Mouse (Mus musculus): ENCODE measurements around the gene Slc35e3. TPM values are rescaled to one million over a fixed set of nuclear protein-coding genes. Genes with fewer than 3 reads are reported as not detected.

Gene Slc35e3
- polyA plus RNA-seq, 1 experiment from 2014 or later: 37.3 TPM

GRCm38 (mm10) chr10:117766111-117766895 is 20.1 kb upstream of the Slc35e3 start:
- ATAC-seq (ENCODE audit: low FRiP score, low read depth): no peak
- Histone ChIP-seq H3K27ac (replicated peaks) (no peak overlapping the region), H3K9me3 (no peaks in the 10 kb centered on the region), H3K4me2 (replicated peaks) (no peak overlapping the region), H3K4me3 (no peak overlapping the region), H3K4me1 (no peaks in the 10 kb centered on the region), H3K36me3 (peaks cover 83% of the 10 kb centered on the region), H3K27me3 (no peaks in the 10 kb centered on the region), H3K9ac (replicated peaks) (no peak overlapping the region)
- WGBS: 95% methylated on average over 16 of the region's 16 CpGs

- no peak for ATAC-seq (ENCODE audit: low FRiP score, low read depth)
- WGBS: 94% methylated on average over 11 of the region's 11 CpGs
- no peaks in the 10 kb centered on the region for H3K27me3 ChIP-seq
- no peak overlapping the region for H3K9ac ChIP-seq (replicated peaks)
- peaks cover 83% of the 10 kb centered on the region for H3K36me3 ChIP-seq
- no peak overlapping the region for H3K27ac ChIP-seq (replicated peaks)
- H3K9me3 ChIP-seq: no peaks in the 10 kb centered on the region
- H3K4me3 ChIP-seq: no peak overlapping the region
- no peaks in the 10 kb centered on the region for H3K4me1 ChIP-seq
- H3K4me2 ChIP-seq (replicated peaks): no peak overlapping the region
These were observed 19.1 kb upstream of the Slc35e3 start for GRCm38 (mm10) chr10:117765116-117765894.

- Histone ChIP-seq H3K4me2 (replicated peaks) (no peak overlapping the region), H3K4me3 (no peak overlapping the region), H3K4me1 (no peaks in the 10 kb centered on the region), H3K36me3 (peaks cover 83% of the 10 kb centered on the region), H3K9me3 (no peaks in the 10 kb centered on the region), H3K27ac (replicated peaks) (no peak overlapping the region), H3K9ac (replicated peaks) (no peak overlapping the region), H3K27me3 (no peaks in the 10 kb centered on the region)
- WGBS: 89% methylated on average over 6 of the region's 6 CpGs
- ATAC-seq (ENCODE audit: low FRiP score, low read depth): no peak
These were observed 18.4 kb upstream of the Slc35e3 start for GRCm38 (mm10) chr10:117764598-117764997.

GRCm38 (mm10) chr10:117763588-117764190 is 17.5 kb upstream of the Slc35e3 start:
- no peaks in the 10 kb centered on the region for H3K4me1 ChIP-seq
- no peak for ATAC-seq (ENCODE audit: low FRiP score, low read depth)
- peaks cover 90% of the 10 kb centered on the region for H3K36me3 ChIP-seq
- H3K27me3 ChIP-seq: no peaks in the 10 kb centered on the region
- H3K9ac ChIP-seq (replicated peaks): no peak overlapping the region
- H3K9me3 ChIP-seq: no peaks in the 10 kb centered on the region
- no peak overlapping the region for H3K27ac ChIP-seq (replicated peaks)
- no peak overlapping the region for H3K4me2 ChIP-seq (replicated peaks)
- WGBS: 96% methylated on average over 16 of the region's 16 CpGs
- no peak overlapping the region for H3K4me3 ChIP-seq

GRCm38 (mm10) chr10:117762966-117763365 is 16.8 kb upstream of the Slc35e3 start:
- Histone ChIP-seq H3K27me3 (no peaks in the 10 kb centered on the region), H3K36me3 (peaks cover 91% of the 10 kb centered on the region)
- 97% methylated on average over 12 of the region's 12 CpGs for WGBS

GRCm38 (mm10) chr10:117762281-117762830 is 16.2 kb upstream of the Slc35e3 start:
- H3K4me1 ChIP-seq: no peaks in the 10 kb centered on the region
- H3K9me3 ChIP-seq: no peaks in the 10 kb centered on the region
- H3K27ac ChIP-seq (replicated peaks): no peak overlapping the region
- H3K36me3 ChIP-seq: peaks cover 91% of the 10 kb centered on the region
- no peak overlapping the region for H3K4me3 ChIP-seq
- ATAC-seq (ENCODE audit: low FRiP score, low read depth): no peak
- no peaks in the 10 kb centered on the region for H3K27me3 ChIP-seq
- WGBS: 96% methylated on average over 2 of the region's 2 CpGs
- no peak overlapping the region for H3K9ac ChIP-seq (replicated peaks)
- no peak overlapping the region for H3K4me2 ChIP-seq (replicated peaks)

More at GRCm38 (mm10) chr10:117762966-117763365, 16.8 kb upstream of the Slc35e3 start:
- no peak for ATAC-seq (ENCODE audit: low FRiP score, low read depth)
- Histone ChIP-seq H3K9me3 (no peaks in the 10 kb centered on the region), H3K27ac (replicated peaks) (no peak overlapping the region), H3K9ac (replicated peaks) (no peak overlapping the region), H3K4me3 (no peak overlapping the region), H3K4me1 (no peaks in the 10 kb centered on the region), H3K4me2 (replicated peaks) (no peak overlapping the region)

- no peak overlapping the region for H3K4me2 ChIP-seq (replicated peaks)
- 97% methylated on average over 6 of the region's 6 CpGs for WGBS
- no peaks in the 10 kb centered on the region for H3K27me3 ChIP-seq
- no peak overlapping the region for H3K9ac ChIP-seq (replicated peaks)
- no peaks in the 10 kb centered on the region for H3K4me1 ChIP-seq
- H3K36me3 ChIP-seq: peaks cover 97% of the 10 kb centered on the region
- H3K4me3 ChIP-seq: no peak overlapping the region
- no peak overlapping the region for H3K27ac ChIP-seq (replicated peaks)
- ATAC-seq (ENCODE audit: low FRiP score, low read depth): no peak
- H3K9me3 ChIP-seq: no peaks in the 10 kb centered on the region
These were observed 15.4 kb upstream of the Slc35e3 start for GRCm38 (mm10) chr10:117761551-117761950.

- no peaks in the 10 kb centered on the region for H3K27me3 ChIP-seq
- 93% methylated on average over 9 of the region's 9 CpGs for WGBS
- ATAC-seq (ENCODE audit: low FRiP score, low read depth): no peak
- H3K4me3 ChIP-seq: no peak overlapping the region
- H3K9me3 ChIP-seq: no peaks in the 10 kb centered on the region
- no peak overlapping the region for H3K4me2 ChIP-seq (replicated peaks)
- H3K9ac ChIP-seq (replicated peaks): no peak overlapping the region
- H3K36me3 ChIP-seq: peaks cover 95% of the 10 kb centered on the region
- H3K27ac ChIP-seq (replicated peaks): no peak overlapping the region
- H3K4me1 ChIP-seq: no peaks in the 10 kb centered on the region
These were observed 14.7 kb upstream of the Slc35e3 start for GRCm38 (mm10) chr10:117760831-117761335.

GRCm38 (mm10) chr10:117759844-117760630 is 13.9 kb upstream of the Slc35e3 start:
- Histone ChIP-seq H3K4me1 (no peaks in the 10 kb centered on the region), H3K4me3 (no peak overlapping the region), H3K36me3 (peaks cover 95% of the 10 kb centered on the region), H3K9me3 (no peaks in the 10 kb centered on the region), H3K27me3 (no peaks in the 10 kb centered on the region), H3K4me2 (replicated peaks) (no peak overlapping the region), H3K9ac (replicated peaks) (no peak overlapping the region), H3K27ac (replicated peaks) (no peak overlapping the region)
- 96% methylated on average over 10 of the region's 10 CpGs for WGBS
- no peak for ATAC-seq (ENCODE audit: low FRiP score, low read depth)

- no peak overlapping the region for H3K4me3 ChIP-seq
- no peak overlapping the region for H3K27ac ChIP-seq (replicated peaks)
- H3K4me1 ChIP-seq: no peaks in the 10 kb centered on the region
- no peak for ATAC-seq (ENCODE audit: low FRiP score, low read depth)
- H3K36me3 ChIP-seq: peaks cover 97% of the 10 kb centered on the region
- no peaks in the 10 kb centered on the region for H3K9me3 ChIP-seq
- no peak overlapping the region for H3K9ac ChIP-seq (replicated peaks)
- WGBS: 92% methylated on average over 18 of the region's 18 CpGs
- H3K27me3 ChIP-seq: no peaks in the 10 kb centered on the region
- H3K4me2 ChIP-seq (replicated peaks): no peak overlapping the region
These were observed 12.9 kb upstream of the Slc35e3 start for GRCm38 (mm10) chr10:117758749-117759727.
